Mouse (Mus musculus): Measurements from ENCODE around the gene Mccc1.

Mccc1 gene

GRCm38 (mm10) chr3:35918229-35918628, 82.2 kb downstream of the Mccc1 start:
- no peak for DNase-seq (ENCODE audit: low spot score in 2 of 2)

Data from frontal cortex, postnatal 25 days (tissue).